In the genomic region with DNA sequence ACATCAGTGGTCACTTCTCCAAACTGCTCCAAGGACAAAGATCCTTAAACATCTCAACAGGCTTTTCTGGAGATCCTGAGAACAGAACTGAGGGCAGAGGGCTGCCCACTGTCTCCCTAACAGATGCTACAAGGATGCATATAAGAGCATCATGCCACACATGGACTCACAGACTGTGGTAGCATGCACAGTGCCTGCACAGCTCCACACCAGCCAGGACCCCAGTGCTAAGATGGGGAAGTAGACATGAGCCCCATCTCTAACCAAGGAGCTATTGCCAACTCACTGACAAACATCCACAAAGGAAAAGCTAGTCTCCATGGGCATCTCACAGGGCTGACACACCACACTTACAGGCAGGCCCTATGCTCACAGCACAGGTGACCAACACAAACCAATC, we compare ENCODE assay signal across 24 mouse cellular contexts. TPM values are rescaled to one million over a fixed set of nuclear protein-coding genes. Genes with fewer than 3 reads are reported as not detected.
"Had no signal": no experiment of that assay in that cellular context is flagged by ENCODE, and none has a peak within 500 bp of the region (broad histone marks: within the 10 kb centered on the region; RNA-seq: fewer than 3 reads in every experiment).

No protein-coding gene starts in this region.

- ATAC-seq: midbrain, embryonic 13.5 days; midbrain, embryonic 16.5 days had no signal

- H3K4me1 ChIP-seq: lung, embryonic 15.5 days; midbrain, embryonic 13.5 days; stomach, embryonic 15.5 days had no signal

- H3K9me3 ChIP-seq: lung, embryonic 15.5 days; midbrain, embryonic 13.5 days; stomach, embryonic 15.5 days had no signal

- H3K4me3 ChIP-seq: layer of hippocampus, adult 2 months; lung, embryonic 15.5 days; midbrain, embryonic 13.5 days; stomach, embryonic 15.5 days had no signal

- DNase-seq: kidney, adult 2 months; kidney, postnatal 25 days; layer of hippocampus, adult 9-11 months; lung, adult 18-20 months; lung, postnatal 10 days; lung, postnatal 36 days; right cerebral cortex, postnatal 14 days; right cerebral cortex, postnatal 4 days; thymus, adult 18-20 months; thymus, postnatal 36 days had no signal

- H3K27me3 ChIP-seq: lung, embryonic 15.5 days; midbrain, embryonic 13.5 days; stomach, embryonic 15.5 days had no signal

- H3K27ac ChIP-seq: kidney, postnatal 0 days; layer of hippocampus, adult 2 months; liver, embryonic 14.5 days; lung, embryonic 15.5 days; midbrain, embryonic 13.5 days; stomach, embryonic 15.5 days had no signal

- H3K9ac ChIP-seq: liver, embryonic 14.5 days; lung, embryonic 15.5 days; midbrain, embryonic 13.5 days; stomach, embryonic 15.5 days had no signal

RNA-seq across cellular contexts. Expression of a gene that starts 54.8 kb away (rescaled TPM):
- total RNA-seq: layer of hippocampus, adult 2 months; layer of hippocampus, postnatal 25 days; left cerebral cortex, adult 18-20 months; left cerebral cortex, postnatal 36 days had no signal
- polyA plus RNA-seq: large intestine, adult 2 months; limb, embryonic 11.5 days; midbrain, embryonic 16.5 days; neural tube, embryonic 14.5 days; urinary bladder, adult 2 months had no signal
